Mouse (Mus musculus): ENCODE data around the gene Zfp120. TPM values are rescaled to one million over a fixed set of nuclear protein-coding genes. Genes with fewer than 3 reads are reported as not detected.

Gene Zfp120
- polyA plus RNA-seq, 1 experiment from 2014 or later: 6.2 TPM

Other genes starting within 250 kb of the Zfp120 start
- gene Gm10770, start 43.0 kb upstream of the Zfp120 start, polyA plus RNA-seq (2016; fragmentation: Nextera tagmentation; extraction: Ambion mirVana): not detected in 2 replicates
- not detected in 2 replicates for gene Gm14139, start 45.0 kb upstream of the Zfp120 start, polyA plus RNA-seq (2016; fragmentation: Nextera tagmentation; extraction: Ambion mirVana)
- gene Zfp937, start 81.4 kb upstream of the Zfp120 start, polyA plus RNA-seq (2016; fragmentation: Nextera tagmentation; extraction: Ambion mirVana): 10.4 and 10.7 TPM in 2 replicates
- 5.1 and 6.3 TPM in 2 replicates for gene Gm21994, start 118.9 kb upstream of the Zfp120 start, polyA plus RNA-seq (2016; fragmentation: Nextera tagmentation; extraction: Ambion mirVana)
- gene Gm14124, start 120.8 kb upstream of the Zfp120 start, polyA plus RNA-seq (2016; fragmentation: Nextera tagmentation; extraction: Ambion mirVana): not detected in 2 replicates
- gene Gm10130, start 187.0 kb upstream of the Zfp120 start, polyA plus RNA-seq (2016; fragmentation: Nextera tagmentation; extraction: Ambion mirVana): 3.6 and 5.4 TPM in 2 replicates
- gene 3300002I08Rik, start 226.1 kb upstream of the Zfp120 start, polyA plus RNA-seq (2016; fragmentation: Nextera tagmentation; extraction: Ambion mirVana): 10.4 and 11.0 TPM in 2 replicates

All from embryonic facial prominence, embryonic 12.5 days (tissue).